Mouse (Mus musculus): ENCODE data around the gene Ap4m1.

The Ap4m1 gene

DNA sequence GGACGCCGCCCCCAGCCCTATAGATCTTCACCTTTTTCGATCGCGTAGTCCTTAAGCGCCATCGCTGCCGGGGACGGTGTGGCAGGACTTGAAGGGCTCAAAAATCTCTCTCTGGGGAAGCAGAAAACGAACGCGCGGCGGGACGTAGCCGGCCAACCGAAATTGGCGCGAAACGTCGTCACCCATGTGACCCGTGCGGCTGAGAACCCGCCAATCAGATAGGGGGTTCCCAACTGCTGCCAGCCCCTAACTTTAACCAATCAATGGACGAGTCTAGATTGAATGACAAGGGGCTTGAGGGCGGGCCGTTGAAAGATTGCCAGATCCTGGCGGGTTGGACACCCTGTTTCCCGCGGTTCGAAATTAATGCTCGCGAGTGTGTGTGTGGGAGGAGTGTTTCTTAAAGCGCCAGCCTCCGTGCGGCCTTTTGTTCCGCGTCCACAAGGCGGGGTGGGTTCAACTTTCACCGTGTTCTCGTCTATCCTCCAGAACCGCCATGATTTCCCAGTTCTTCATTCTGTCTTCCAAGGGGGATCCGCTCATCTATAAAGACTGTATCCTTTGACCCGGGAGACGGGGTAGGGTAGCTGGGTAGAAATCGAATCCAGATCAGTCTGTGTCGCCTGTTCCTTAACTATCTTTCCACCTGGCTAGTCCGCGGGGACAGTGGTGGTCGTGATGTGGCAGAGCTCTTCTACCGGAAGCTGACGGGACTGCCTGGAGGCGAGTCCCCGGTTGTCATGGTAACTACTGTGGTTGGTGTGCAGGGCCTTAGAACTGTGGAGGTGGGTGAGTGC lies at the start of gene Ap4m1, which contains the start of gene Mcm7:
TSS of gene Ap4m1 (plus strand) at position 308 of the 797 bp plus-strand sequence.
TSS of gene Mcm7 (minus strand) at position 728 of the 797 bp plus-strand sequence.
- DNase-seq = peak; percentile 99

DNA sequence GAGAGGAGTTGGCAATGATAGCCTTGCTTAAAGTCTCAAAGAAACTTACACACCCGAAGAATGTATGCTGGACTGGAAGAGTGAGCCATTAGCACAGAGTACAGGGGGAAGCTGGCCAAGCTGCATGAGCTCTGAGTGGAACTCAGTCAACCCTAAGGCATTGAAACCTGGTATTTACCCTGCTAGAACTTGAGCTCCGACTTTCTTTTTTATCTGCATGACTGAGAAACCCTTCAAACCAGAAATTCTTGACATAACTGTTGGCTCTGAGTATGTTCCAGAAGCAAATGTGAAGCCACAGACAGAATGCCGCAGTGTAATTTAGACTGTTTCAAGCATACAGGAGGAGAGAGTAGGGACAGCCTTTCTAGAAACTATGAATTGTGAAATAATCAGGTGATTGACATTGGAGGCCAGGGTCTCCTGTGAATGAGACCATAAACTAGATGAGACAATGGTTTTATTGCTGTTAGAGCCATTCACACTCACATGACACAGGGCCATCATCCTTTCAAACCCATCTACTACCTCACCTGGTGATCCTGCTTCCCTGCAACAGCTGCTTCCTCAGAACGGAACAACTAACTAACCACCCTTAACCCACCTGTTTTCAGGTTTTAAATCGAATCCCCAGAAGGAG lies 39.3 kb upstream of the Ap4m1 start:
- DNase-seq = no peak

DNA sequence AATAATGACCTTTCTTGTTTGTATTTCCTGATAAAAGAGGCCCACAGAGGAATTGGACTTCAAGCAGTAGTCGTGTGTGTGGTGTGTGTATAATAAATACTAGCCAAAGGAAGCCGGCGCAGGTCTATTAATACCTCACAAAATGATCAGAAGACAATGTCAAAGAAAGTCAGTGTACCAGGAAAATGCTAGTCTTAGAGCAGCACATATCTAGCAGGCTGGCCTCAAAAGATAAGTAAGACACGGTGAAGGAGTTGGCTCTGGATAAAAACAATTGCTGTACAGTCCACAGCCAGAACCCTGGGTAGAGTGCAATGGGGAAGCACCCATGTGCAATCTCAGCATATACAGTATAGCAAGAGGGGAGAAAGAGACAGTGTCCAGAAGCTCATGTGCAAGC lies 34.5 kb upstream of the Ap4m1 start:
- DNase-seq = no peak

DNA sequence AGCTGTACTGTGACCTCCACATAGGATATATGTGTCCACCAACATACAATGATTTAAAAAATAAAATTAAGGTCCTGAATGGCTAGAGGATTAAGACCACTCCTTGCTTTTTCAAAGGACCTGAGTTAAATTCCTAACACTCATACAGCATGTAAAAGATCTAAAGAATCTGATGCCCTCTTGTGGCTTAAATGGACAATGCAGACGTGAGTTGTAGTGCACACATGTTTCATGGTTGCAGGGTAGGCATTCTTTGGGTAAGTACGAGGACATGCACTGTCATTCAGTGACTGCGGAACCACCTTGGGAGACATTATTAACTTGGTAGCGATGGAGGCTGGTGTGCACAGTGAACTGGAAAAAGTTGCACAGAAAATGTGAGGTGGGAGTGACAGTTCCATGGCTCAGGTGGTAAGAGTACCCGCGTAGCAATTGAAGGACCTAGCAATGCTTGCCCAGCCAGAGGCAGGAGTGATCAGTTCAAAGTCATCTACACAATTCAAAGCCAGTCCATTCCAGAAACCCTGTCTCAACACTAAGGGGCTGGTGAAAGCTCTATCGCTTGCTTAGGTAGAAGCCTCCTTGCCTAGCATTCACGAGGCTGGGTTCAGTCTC lies 33.8 kb upstream of the Ap4m1 start:
- peak; percentile 55 to 62 for DNase-seq

DNA sequence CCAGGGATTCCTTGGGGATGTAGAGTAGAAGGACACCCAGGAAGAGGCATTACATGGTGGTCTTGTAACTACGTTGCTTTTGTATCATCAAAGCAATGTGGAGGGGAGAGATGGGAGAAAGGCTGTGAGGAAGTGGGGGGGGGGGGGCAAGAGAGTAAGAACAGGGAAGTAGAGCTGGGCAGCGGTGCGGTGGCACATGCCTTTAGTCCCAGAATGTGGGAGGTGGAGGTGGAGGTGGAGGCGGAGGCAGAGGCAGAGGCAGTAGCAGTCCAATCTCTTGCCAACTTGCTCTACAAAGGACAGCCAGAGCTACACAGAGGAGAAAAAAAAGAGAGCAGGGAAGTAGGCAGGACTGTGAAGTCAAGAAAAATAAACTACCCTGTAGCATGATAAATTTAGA lies 33.2 kb upstream of the Ap4m1 start:
- DNase-seq = no peak

DNA sequence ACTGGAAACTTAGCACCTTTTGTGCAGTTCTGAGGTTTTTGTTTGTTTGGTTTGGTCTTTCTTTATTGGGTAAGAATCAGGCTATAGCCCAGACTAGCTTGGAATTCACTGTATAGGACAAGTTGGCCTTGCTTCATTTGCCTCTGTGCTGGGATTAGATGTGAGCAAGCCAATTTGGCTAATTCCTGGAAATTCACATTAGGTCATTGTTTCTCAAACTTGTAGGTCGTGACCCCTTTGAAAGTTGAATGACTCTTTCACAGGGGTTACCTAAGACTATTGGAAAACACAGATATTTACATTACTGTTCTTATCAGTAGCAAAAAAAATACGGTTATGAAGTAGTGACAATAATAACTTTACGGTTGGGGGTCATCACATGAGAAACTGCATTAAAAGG lies 17.4 kb upstream of the Ap4m1 start:
- DNase-seq = no peak

DNA sequence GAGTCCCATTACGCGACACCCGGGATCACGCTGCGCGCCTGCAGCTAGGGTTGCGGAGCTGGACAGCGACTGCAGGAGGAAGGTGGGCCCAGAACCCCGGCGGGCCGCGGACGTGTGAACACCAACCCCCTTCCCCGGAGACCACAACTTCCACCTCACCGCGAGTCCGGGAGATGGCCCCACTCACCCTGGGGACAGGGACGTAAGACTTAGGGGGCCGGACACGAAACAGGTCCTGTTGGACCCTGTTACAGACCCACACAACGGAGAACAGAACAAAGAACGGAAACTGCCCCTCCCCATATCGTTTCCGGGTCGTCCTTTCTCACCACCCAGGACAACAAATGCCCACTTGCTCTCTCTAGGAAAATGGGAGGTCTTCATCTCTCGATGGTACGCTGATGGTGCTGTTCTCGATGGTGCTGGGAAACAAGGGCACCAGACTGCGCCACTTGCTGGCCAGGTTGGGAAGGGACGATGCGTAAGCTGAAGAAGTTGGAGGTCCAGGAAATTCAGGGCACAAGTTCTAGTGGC lies 16.3 kb upstream of the Ap4m1 start, which contains the start of gene Zfp113:
TSS of gene Zfp113 (minus strand) at position 302 of the 534 bp plus-strand sequence.
- DNase-seq = peak; percentile 90 to 93

DNA sequence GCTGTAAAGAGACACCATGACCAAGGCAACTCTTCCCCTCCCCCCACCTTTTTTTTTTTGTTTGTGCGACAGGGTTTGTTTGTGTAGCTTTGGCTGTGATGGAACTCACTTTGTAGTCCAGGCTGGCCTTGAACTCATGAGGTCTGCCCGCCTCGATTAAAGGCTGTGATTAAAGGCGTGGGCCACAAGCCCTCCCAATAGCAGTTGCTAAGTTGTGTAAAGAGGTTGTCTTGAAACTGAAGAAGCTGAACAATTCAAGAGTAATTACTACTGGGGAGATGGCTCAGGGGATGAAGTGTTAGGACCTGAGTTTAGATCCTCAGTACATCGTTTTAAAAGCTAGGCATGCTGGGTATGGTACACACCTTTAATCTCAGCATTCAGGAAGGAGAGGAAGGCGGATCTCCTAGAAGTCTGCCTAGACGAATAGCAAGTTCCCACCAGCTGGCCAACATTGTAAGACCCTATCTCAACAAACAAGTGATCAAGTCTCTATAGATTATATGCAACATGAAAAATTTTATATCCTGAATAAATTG lies 11.5 kb upstream of the Ap4m1 start:
- DNase-seq = no peak

DNA sequence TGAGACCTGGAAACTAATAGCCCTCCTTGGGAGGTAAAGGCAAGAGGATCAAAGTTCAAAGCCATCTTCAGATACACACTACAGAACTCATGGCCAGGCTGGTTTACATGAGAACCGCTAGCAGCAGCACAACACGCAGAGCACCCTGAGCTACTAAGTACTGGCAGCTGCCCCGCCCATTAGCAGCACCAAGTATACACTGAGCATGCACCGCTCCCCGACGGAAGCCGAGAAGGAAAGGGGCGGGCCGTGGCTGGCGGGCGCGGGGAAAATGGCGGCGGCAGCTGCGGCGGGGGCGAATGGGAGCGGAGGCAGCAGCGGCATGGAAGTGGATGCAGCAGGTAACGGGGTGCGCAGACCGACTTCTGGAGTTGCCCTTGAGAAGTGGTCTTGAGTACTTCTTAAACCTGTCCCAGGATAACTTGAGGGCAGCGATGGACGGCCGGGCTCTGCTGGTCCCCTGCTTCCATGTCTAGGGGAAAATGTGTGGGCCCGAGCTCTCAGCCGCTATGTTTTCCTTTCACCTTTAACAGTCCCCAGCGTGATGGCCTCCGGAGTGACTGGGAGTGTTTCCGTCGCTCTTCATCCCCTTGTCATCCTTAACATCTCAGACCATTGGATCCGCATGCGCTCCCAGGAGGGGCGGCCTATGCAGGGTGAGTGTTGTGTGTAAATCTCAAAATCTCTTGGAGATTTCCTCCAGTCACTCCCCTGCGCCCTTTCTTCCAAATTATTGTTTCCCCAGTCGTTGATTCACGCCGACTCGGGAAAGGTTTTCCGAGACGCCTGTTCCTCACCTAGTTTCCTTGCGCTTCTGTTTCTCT lies 10.7 kb upstream of the Ap4m1 start, which contains the start of gene Cops6:
TSS of gene Cops6 (plus strand) at position 230 of the 824 bp plus-strand sequence.
- DNase-seq = peak; percentile 97 to 98

DNA sequence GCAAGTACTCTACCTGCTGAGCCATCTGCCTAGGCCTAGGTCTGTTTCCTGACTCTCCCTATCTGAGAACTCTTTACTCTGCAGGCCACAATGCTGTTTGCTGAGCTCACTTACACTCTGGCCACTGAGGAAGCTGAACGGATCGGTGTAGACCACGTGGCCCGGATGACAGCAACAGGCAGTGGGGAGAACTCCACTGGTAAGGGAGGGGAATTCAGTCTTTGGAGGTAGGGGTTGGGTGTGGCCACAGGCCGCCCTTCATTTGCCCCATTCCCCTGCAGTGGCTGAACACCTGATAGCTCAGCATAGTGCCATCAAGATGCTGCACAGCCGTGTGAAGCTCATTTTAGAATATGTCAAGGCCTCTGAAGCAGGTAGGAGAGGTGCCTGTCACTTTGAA lies 8.8 kb upstream of the Ap4m1 start:
- DNase-seq = no peak

DNA sequence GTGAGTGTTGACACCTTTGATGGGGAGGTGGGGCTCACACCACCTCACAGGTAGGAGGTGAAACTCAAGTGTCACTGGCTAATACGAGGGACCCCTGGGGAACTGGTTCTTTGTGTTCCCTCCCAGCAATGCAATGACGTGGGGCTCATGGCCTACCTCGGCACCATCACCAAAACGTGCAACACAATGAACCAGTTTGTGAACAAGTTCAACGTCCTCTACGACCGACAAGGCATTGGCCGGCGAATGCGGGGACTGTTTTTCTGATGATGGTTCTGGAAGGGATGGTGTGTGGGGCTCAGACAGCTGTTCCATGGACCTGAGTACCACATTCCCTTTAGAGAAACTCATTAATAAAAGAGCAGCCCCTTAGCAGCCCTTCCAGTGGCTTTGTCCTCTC lies 8.2 kb upstream of the Ap4m1 start:
- DNase-seq = no peak

DNA sequence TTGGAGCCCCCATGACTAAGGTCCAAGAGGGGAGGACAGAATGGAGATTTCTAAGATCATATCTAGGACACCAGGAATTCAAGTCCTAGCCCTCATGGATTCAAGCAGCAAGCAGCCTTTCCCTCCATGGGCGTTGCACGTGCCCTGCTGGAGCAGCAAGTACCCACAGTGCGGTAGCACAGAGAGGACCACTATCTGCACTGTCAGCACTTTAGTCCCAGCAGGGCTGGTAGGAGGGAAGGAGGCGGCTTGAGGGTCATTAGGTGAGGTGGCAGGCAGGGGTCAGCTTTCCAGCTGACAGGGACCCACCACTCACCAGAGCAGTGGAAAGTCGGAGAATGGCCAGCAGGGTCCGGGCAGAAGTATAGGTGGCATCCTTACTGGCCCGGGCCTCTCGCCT lies 6.2 kb upstream of the Ap4m1 start:
- no peak for DNase-seq

DNA sequence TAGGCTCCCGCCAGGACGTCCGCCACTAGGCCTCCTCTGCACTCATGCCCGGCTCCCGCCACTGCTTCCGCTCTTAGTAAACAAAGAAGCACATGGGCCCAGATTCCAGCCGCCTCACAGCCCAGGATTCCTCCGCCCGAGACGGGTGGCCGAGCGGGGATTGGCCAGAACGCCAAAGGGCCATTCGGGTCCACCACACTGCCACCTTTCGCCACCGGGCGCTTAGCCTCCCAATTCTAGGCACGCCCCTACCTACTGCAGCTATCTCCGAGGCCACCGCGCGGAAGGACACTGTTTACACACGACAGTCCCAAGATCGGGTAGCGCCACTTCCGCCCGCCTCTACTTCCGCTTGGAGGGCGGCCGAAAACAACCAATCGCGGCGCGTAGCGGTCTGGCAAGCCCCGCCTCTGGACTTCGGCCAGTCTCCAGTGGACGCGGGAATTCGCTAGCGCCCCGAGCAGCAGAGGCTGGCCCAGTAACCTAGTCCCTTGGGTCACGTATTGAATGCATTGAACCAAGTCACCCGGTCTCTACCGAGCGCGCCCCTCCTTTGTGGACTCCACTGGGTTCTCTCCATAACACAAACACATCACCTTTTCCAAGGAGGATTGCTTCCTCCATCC lies 753 bp upstream of the Ap4m1 start:
- DNase-seq = peak; percentile 99

DNA sequence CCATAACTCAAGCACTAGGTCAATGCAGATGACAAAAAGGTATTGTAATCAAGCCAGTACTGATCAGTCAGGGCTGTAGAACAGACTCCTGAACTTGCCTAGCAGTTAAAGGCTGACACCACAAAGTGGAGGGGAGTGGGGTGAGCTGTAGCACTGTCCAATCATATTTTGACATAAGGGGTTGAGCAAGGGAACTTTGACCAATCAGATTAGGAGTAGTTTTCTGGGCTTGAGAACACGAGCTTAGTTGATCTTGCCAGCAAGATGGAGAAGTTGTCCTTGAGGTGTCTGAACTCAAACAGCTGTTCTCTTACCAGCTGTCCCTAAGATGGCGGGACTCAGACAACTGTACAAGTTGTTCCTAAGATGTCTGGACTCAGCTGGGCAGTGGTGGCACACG lies 1.4 kb downstream of the Ap4m1 start:
- DNase-seq = no peak

DNA sequence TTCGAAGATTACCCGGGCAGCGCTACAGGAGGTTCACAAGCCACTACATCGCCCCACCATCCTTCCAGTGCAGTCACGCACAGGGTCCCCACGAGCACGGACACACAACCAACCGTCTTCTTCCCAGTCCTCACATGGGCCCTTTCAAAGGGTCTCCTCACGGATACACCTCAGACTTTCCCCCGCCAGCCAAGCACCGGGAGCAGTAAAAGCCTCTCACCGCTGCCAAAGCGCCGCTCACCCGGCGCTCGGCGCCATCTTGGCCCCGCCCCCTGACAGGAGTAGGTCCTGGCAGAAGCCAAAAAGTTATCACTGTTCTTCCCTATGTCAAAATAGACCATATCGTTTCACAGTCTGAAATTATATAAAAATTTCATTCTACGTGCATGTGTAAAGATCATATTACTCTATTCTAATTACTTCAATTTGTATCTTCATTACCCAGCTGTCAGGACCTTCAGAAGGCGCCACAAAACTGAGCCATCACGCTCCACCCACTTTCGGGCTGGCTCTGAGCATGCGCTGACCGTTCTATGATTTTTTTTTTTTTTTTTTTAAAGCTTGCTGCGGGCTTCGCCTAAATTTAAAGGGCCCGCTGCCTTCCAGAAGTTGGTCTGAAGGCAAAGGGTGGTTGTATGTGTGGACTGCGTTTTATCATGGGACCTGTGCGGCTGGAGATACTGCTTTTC lies 15.3 kb downstream of the Ap4m1 start, which contains the start of the genes Taf6 and Cnpy4:
TSS of gene Taf6 (minus strand) at position 502 of the 689 bp plus-strand sequence.
TSS of gene Cnpy4 (plus strand) at position 536 of the 689 bp plus-strand sequence.
- DNase-seq = peak; percentile 92

DNA sequence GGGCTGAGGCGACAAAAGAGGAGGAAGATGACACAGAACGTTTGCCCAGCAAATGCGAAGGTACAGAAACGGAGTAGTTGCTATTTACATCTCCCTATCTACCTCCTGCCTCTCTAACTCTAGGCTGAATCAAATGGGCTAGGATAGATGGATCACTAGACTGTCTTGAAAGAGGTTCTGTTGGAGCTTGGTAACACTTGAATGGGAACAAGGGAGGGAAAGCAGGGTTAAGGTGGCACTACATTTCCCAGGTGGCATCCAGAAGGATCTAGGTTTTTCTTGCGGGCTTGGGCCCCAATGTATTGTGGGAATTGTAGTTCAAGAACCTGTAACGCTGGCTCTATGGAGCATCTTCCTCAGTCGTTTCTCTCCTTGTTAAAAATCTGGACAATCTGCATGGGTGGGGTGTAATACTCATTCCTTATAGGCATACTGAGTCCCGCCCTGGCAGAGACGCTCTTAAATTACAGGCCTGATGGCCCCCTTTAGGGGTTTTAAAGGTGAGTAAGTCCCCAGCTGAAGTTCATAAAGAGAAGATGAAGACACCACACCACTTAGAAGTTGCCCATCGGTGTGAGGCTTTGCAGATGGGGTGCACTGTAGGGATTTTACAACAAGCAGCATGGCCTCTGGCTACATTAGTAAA lies 16.0 kb downstream of the Ap4m1 start:
- DNase-seq = peak; percentile 82 to 85

DNA sequence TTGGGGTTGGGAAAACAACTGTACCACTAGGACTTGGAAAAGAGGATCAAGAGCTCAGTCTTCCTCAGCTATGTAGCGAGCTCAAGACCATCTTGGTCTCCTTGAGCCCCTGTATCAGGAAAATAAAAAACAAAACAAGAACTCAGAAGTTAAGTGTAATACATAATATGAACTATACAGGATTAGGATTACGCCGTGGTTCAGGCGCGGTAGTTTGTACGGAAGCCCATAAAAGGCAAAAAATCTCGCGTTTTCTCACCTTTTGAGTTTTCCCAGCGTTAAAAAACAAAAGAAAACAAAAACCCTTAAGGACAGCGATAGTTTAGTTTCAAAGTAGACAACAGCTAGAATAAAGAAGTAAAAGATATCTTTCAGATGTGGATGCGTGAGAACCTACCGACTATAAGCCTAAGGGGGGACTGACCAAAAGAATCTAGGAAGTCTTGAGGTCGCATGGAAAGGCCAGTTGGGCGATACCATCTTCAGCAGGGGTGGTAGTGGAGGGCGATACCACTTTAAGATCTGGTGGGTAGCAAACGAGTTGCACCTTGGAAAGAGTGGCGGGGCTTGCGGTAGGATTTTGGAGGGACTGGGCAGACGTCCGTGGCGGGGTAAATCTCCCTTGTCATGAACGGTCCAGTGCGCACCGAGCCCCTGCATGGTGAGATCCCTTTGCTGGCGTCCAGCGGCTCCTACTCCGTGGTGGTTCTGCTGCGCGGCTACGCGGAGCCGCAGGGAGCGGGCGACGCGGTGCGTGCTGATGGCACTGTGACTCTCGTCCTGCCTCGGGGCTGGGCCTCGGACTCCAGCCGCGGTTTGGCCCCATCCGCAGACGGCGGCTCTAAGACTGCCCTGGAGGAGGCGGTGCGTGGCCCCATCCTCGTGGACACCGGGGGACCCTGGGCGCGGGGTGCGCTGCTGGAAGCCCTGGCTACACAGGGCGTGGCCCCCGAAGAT lies 22.2 kb downstream of the Ap4m1 start, which contains the start of gene Mblac1:
TSS of gene Mblac1 (plus strand) at position 544 of the 957 bp plus-strand sequence.
- DNase-seq = peak; percentile 91 to 92

DNA sequence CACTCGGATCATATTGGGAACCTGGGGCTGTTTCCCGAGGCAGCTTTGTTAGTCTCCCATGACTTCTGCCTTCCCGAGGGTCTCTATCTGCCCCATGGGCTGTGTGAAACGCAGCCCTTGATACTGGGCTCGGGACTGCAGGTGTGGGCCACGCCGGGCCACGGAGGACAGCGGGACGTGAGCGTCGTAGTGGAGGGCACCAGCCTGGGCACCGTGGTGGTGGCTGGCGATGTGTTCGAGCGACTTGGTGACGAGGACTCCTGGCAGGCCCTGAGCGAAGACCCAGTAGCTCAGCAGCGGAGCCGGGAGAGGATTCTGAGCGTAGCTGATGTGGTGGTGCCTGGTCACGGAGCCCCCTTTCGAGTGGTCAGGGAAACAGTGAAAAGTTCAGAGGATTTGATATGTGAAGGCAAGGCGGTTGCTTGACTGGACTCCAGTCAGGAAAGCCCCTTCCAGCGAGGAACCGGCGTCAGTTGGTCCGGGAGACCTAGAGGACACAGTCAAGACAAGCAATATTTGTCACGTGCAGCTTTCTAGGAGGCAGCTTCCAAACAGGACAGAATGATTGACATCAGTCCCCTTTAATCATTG lies 23.0 kb downstream of the Ap4m1 start:
- peak; percentile 70 to 72 for DNase-seq

DNA sequence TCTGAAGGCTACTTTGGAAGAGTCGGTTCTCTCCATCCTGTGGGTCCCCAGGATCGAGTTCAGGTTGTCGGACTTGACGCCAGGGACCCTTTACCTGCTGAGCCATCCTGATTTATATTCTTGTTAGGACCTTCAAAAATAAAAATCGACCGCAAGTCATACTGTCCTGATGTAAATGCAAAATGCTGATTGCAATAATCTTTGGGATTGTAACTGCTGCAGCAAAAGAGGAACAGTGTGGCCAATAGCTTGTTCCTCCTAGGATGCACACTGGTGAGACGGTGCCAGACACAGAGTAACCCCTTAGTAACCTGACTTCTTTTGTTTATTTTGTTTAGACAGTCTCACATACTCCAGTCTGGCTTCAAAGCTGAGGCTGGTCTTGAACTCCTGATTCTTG lies 23.7 kb downstream of the Ap4m1 start:
- DNase-seq = no peak
